Mouse (Mus musculus): Measurements from ENCODE around the gene Lce1e. TPM values are rescaled to one million over a fixed set of nuclear protein-coding genes. Genes with fewer than 3 reads are reported as not detected.

Lce1e gene
- polyA plus RNA-seq (2012; rRNA removed) = not detected in 2 replicates

GRCm38 (mm10) chr3:92708974-92709373, at the start of gene Lce1e:
Gene Lce1e, minus strand, starts transcription at chr3:92709074.

GRCm38 (mm10) chr3:92752238-92752637, 43.4 kb upstream of the Lce1e start, which contains the start of gene Lce1g:
Gene Lce1g, minus strand, starts transcription at chr3:92752338.

GRCm38 (mm10) chr3:92738996-92739395, 30.1 kb upstream of the Lce1e start, which contains the start of gene Gm38119:
Gene Gm38119, minus strand, starts transcription at chr3:92739096.

GRCm38 (mm10) chr3:92720250-92720649, 11.4 kb upstream of the Lce1e start, which contains the start of gene Lce1f:
Gene Lce1f, minus strand, starts transcription at chr3:92720350.

GRCm38 (mm10) chr3:92687110-92687509, 21.8 kb downstream of the Lce1e start, which contains the start of gene Lce1d:
Gene Lce1d, minus strand, starts transcription at chr3:92687210.

GRCm38 (mm10) chr3:92678947-92679346, 29.9 kb downstream of the Lce1e start, which contains the start of gene Lce1c:
Gene Lce1c, plus strand, starts transcription at chr3:92679247.

GRCm38 (mm10) chr3:92670215-92670614, 38.7 kb downstream of the Lce1e start, which contains the start of gene Lce1a2:
Gene Lce1a2, minus strand, starts transcription at chr3:92670315.

Other genes starting within 250 kb of the Lce1e start
- gene Sprr1a, start 223.2 kb downstream of the Lce1e start, polyA plus RNA-seq (2012; rRNA removed) = 0.13 and 0.34 TPM in 2 replicates
- gene Sprr4, start 208.6 kb downstream of the Lce1e start, polyA plus RNA-seq (2012; rRNA removed) = not detected in 2 replicates
- gene 2310046K23Rik, start 174.6 kb downstream of the Lce1e start, polyA plus RNA-seq (2012; rRNA removed) = not detected in 2 replicates
- 0.06 TPM in 2 replicates for gene Ivl, start 135.3 kb downstream of the Lce1e start, polyA plus RNA-seq (2012; rRNA removed)
- 1.7 and 3.4 TPM in 2 replicates for gene Smcp, start 120.1 kb downstream of the Lce1e start, polyA plus RNA-seq (2012; rRNA removed)
- gene 2210017I01Rik, start 101.6 kb downstream of the Lce1e start, polyA plus RNA-seq (2012; rRNA removed) = not detected in 2 replicates
- gene Lce6a, start 87.4 kb downstream of the Lce1e start, polyA plus RNA-seq (2012; rRNA removed) = 0.17 and 0.32 TPM in 2 replicates
- not detected in 2 replicates for gene Lce1a1, start 60.8 kb downstream of the Lce1e start, polyA plus RNA-seq (2012; rRNA removed)
- not detected in 2 replicates for gene Lce1b, start 52.1 kb downstream of the Lce1e start, polyA plus RNA-seq (2012; rRNA removed)
- not detected in 2 replicates for gene Lce1a2, start 38.8 kb downstream of the Lce1e start, polyA plus RNA-seq (2012; rRNA removed)
- gene Lce1c, start 29.8 kb downstream of the Lce1e start, polyA plus RNA-seq (2012; rRNA removed) = not detected in 2 replicates
- not detected in 2 replicates for gene Lce1d, start 21.9 kb downstream of the Lce1e start, polyA plus RNA-seq (2012; rRNA removed)
- gene Lce1f, start 11.3 kb upstream of the Lce1e start, polyA plus RNA-seq (2012; rRNA removed) = not detected in 2 replicates
- gene Gm38119, start 30.0 kb upstream of the Lce1e start, polyA plus RNA-seq (2012; rRNA removed) = not detected in 2 replicates
- gene Lce1g, start 43.3 kb upstream of the Lce1e start, polyA plus RNA-seq (2012; rRNA removed) = not detected in 2 replicates
- not detected in 2 replicates for gene Lce1h, start 56.0 kb upstream of the Lce1e start, polyA plus RNA-seq (2012; rRNA removed)
- gene Lce1i, start 69.8 kb upstream of the Lce1e start, polyA plus RNA-seq (2012; rRNA removed) = not detected in 2 replicates
- gene Lce1j, start 81.4 kb upstream of the Lce1e start, polyA plus RNA-seq (2012; rRNA removed) = not detected in 2 replicates
- gene Lce1k, start 98.8 kb upstream of the Lce1e start, polyA plus RNA-seq (2012; rRNA removed) = not detected in 2 replicates
- gene Kprp, start 118.2 kb upstream of the Lce1e start, polyA plus RNA-seq (2012; rRNA removed) = not detected in 2 replicates
- not detected in 2 replicates for gene Lce1l, start 142.2 kb upstream of the Lce1e start, polyA plus RNA-seq (2012; rRNA removed)
- gene 2310050C09Rik, start 161.1 kb upstream of the Lce1e start, polyA plus RNA-seq (2012; rRNA removed) = not detected in 2 replicates
- not detected in 2 replicates for gene Lce3a, start 217.2 kb upstream of the Lce1e start, polyA plus RNA-seq (2012; rRNA removed)
- gene Lce3b, start 223.9 kb upstream of the Lce1e start, polyA plus RNA-seq (2012; rRNA removed) = not detected in 2 replicates
- gene Lce3c, start 235.4 kb upstream of the Lce1e start, polyA plus RNA-seq (2012; rRNA removed) = not detected in 2 replicates
- gene Lce3d, start 248.3 kb upstream of the Lce1e start, polyA plus RNA-seq (2012; rRNA removed) = not detected in 2 replicates

Data from liver, embryonic 18 days (tissue).